Mouse (Mus musculus): ENCODE measurements around the gene Polr2a. TPM values are rescaled to one million over a fixed set of nuclear protein-coding genes. Genes with fewer than 3 reads are reported as not detected.

Polr2a gene
- polyA plus RNA-seq, 1 experiment from 2014 or later: 30.7 TPM

- H3K27ac ChIP-seq (replicated peaks; ENCODE audit: low read depth, low read length): no peak overlapping the region
- H3K9me3 ChIP-seq (ENCODE audit: control insufficient read depth, low read length): no peaks in the 10 kb centered on the region; the same call in 1 of the 2 replicates
- DNase-seq (no peak), ATAC-seq (ENCODE audit: low FRiP score, low TSS enrichment) (no peak)
- peaks cover 8% of the 10 kb centered on the region for H3K4me1 ChIP-seq (ENCODE audit: control insufficient read depth, insufficient read depth, low read length)
- no peak overlapping the region for H3K4me2 ChIP-seq (ENCODE audit: low read length)
- no peak overlapping the region for H3K4me3 ChIP-seq (replicated peaks; ENCODE audit: low read depth, low read length)
- H3K27me3 ChIP-seq (ENCODE audit: control insufficient read depth, insufficient read depth, low read length): no peaks in the 10 kb centered on the region
- H3K9ac ChIP-seq (replicated peaks; ENCODE audit: low read length): 0 out of 2 replicates have a peak overlapping the region, but pooled peaks have one; percentile 27
- no peaks in the 10 kb centered on the region for H3K36me3 ChIP-seq (ENCODE audit: control insufficient read depth, insufficient read depth, low read length)
- 86% methylated on average over 1 of the region's 1 CpGs for WGBS
Measured at GRCm38 (mm10) chr11:69699595-69699994, 58.8 kb downstream of the Polr2a start.

- Histone ChIP-seq H3K4me3 (replicated peaks; ENCODE audit: low read depth, low read length) (no peak overlapping the region), H3K4me1 (ENCODE audit: control insufficient read depth, insufficient read depth, low read length) (peaks cover 8% of the 10 kb centered on the region), H3K27ac (replicated peaks; ENCODE audit: low read depth, low read length) (no peak overlapping the region), H3K4me2 (ENCODE audit: low read length) (no peak overlapping the region), H3K27me3 (ENCODE audit: control insufficient read depth, insufficient read depth, low read length) (no peaks in the 10 kb centered on the region), H3K9ac (replicated peaks; ENCODE audit: low read length) (no peak overlapping the region), H3K9me3 (ENCODE audit: control insufficient read depth, low read length) (no peaks in the 10 kb centered on the region; the same call in 1 of the 2 replicates), H3K36me3 (ENCODE audit: control insufficient read depth, insufficient read depth, low read length) (no peaks in the 10 kb centered on the region)
- no peak for ATAC-seq (ENCODE audit: low FRiP score, low TSS enrichment)
- no peak for DNase-seq
- WGBS: 75% methylated on average over 5 of the region's 5 CpGs
Measured at GRCm38 (mm10) chr11:69698574-69698973, 59.9 kb downstream of the Polr2a start.

- no peaks in the 10 kb centered on the region for H3K27me3 ChIP-seq (ENCODE audit: control insufficient read depth, insufficient read depth, low read length)
- H3K4me2 ChIP-seq (ENCODE audit: low read length): no peak overlapping the region
- H3K4me3 ChIP-seq (replicated peaks; ENCODE audit: low read depth, low read length): no peak overlapping the region
- no peaks in the 10 kb centered on the region; the same call in 1 of the 2 replicates for H3K9me3 ChIP-seq (ENCODE audit: control insufficient read depth, low read length)
- H3K9ac ChIP-seq (replicated peaks; ENCODE audit: low read length): no peak overlapping the region
- DNase-seq: no peak
- ATAC-seq (ENCODE audit: low FRiP score, low TSS enrichment): no peak
- WGBS: 92% methylated on average over 3 of the region's 3 CpGs
- H3K27ac ChIP-seq (replicated peaks; ENCODE audit: low read depth, low read length): no peak overlapping the region
- H3K4me1 ChIP-seq (ENCODE audit: control insufficient read depth, insufficient read depth, low read length): peaks cover 8% of the 10 kb centered on the region
- no peaks in the 10 kb centered on the region for H3K36me3 ChIP-seq (ENCODE audit: control insufficient read depth, insufficient read depth, low read length)
Measured at GRCm38 (mm10) chr11:69697396-69697795, 61.0 kb downstream of the Polr2a start.

- Histone ChIP-seq H3K4me3 (replicated peaks; ENCODE audit: low read depth, low read length) (peak within 1 kb of the TSS; percentile 41), H3K27me3 (ENCODE audit: control insufficient read depth, insufficient read depth, low read length) (no peaks in the 10 kb centered on the region), H3K4me2 (ENCODE audit: low read length) (peak within 1 kb of the TSS; percentile 84), H3K4me1 (ENCODE audit: control insufficient read depth, insufficient read depth, low read length) (peaks cover 8% of the 10 kb centered on the region), H3K36me3 (ENCODE audit: control insufficient read depth, insufficient read depth, low read length) (no peaks in the 10 kb centered on the region), H3K27ac (replicated peaks; ENCODE audit: low read depth, low read length) (no peak within 1 kb of the TSS; the same call in 1 of the 2 replicates), H3K9me3 (ENCODE audit: control insufficient read depth, low read length) (no peaks in the 10 kb centered on the region; the same call in 1 of the 2 replicates), H3K9ac (replicated peaks; ENCODE audit: low read length) (peak within 1 kb of the TSS; percentile 69)
- 2% methylated on average over 41 of the region's 41 CpGs for WGBS
- DNase-seq: peak; percentile 43
- ATAC-seq (ENCODE audit: low FRiP score, low TSS enrichment): no peak
Measured at GRCm38 (mm10) chr11:69695361-69696181, 62.9 kb downstream of the Polr2a start, which contains the start of the genes Tnfsf12 and Tnfsfm13. Gene Tnfsf12, minus strand, starts transcription at chr11:69695849. Gene Tnfsfm13, minus strand, starts transcription at chr11:69696098.

- H3K4me1 ChIP-seq (ENCODE audit: control insufficient read depth, insufficient read depth, low read length): peaks cover 8% of the 10 kb centered on the region
- ATAC-seq (ENCODE audit: low FRiP score, low TSS enrichment) (no peak), DNase-seq (no peak)
- H3K4me2 ChIP-seq (ENCODE audit: low read length): peak overlapping the region; percentile 84
- peak overlapping the region; percentile 41 for H3K4me3 ChIP-seq (replicated peaks; ENCODE audit: low read depth, low read length)
- peak overlapping the region; percentile 69; the same call in 1 of the 2 replicates for H3K9ac ChIP-seq (replicated peaks; ENCODE audit: low read length)
- no peaks in the 10 kb centered on the region for H3K36me3 ChIP-seq (ENCODE audit: control insufficient read depth, insufficient read depth, low read length)
- H3K27me3 ChIP-seq (ENCODE audit: control insufficient read depth, insufficient read depth, low read length): no peaks in the 10 kb centered on the region
- 26% methylated on average over 6 of the region's 6 CpGs for WGBS
- no peaks in the 10 kb centered on the region; the same call in 1 of the 2 replicates for H3K9me3 ChIP-seq (ENCODE audit: control insufficient read depth, low read length)
- no peak overlapping the region for H3K27ac ChIP-seq (replicated peaks; ENCODE audit: low read depth, low read length)
Measured at GRCm38 (mm10) chr11:69695046-69695360, 63.4 kb downstream of the Polr2a start.

GRCm38 (mm10) chr11:69693421-69693965 lies 64.9 kb downstream of the Polr2a start:
- DNase-seq: peak; percentile 31

GRCm38 (mm10) chr11:69692863-69693262 lies 65.6 kb downstream of the Polr2a start:
- Histone ChIP-seq H3K27ac (replicated peaks; ENCODE audit: low read depth, low read length) (no peak overlapping the region), H3K9me3 (ENCODE audit: control insufficient read depth, low read length) (no peaks in the 10 kb centered on the region), H3K4me2 (ENCODE audit: low read length) (no peak overlapping the region), H3K4me1 (ENCODE audit: control insufficient read depth, insufficient read depth, low read length) (peaks cover 8% of the 10 kb centered on the region), H3K27me3 (ENCODE audit: control insufficient read depth, insufficient read depth, low read length) (no peaks in the 10 kb centered on the region), H3K9ac (replicated peaks; ENCODE audit: low read length) (no peak overlapping the region), H3K4me3 (replicated peaks; ENCODE audit: low read depth, low read length) (no peak overlapping the region), H3K36me3 (ENCODE audit: control insufficient read depth, insufficient read depth, low read length) (no peaks in the 10 kb centered on the region)
- ATAC-seq (ENCODE audit: low FRiP score, low TSS enrichment): no peak
- WGBS: 84% methylated on average over 6 of the region's 6 CpGs
- DNase-seq: no peak

More at GRCm38 (mm10) chr11:69693421-69693965, 64.9 kb downstream of the Polr2a start:
- 35% methylated on average over 11 of the region's 11 CpGs for WGBS
- H3K36me3 ChIP-seq (ENCODE audit: control insufficient read depth, insufficient read depth, low read length): no peaks in the 10 kb centered on the region
- no peak overlapping the region for H3K4me2 ChIP-seq (ENCODE audit: low read length)
- H3K4me3 ChIP-seq (replicated peaks; ENCODE audit: low read depth, low read length): no peak overlapping the region
- H3K9ac ChIP-seq (replicated peaks; ENCODE audit: low read length): 0 out of 2 replicates have a peak overlapping the region, but pooled peaks have one; percentile 12
- no peak for ATAC-seq (ENCODE audit: low FRiP score, low TSS enrichment)
- no peak overlapping the region for H3K27ac ChIP-seq (replicated peaks; ENCODE audit: low read depth, low read length)
- H3K9me3 ChIP-seq (ENCODE audit: control insufficient read depth, low read length): no peaks in the 10 kb centered on the region
- no peaks in the 10 kb centered on the region for H3K27me3 ChIP-seq (ENCODE audit: control insufficient read depth, insufficient read depth, low read length)
- H3K4me1 ChIP-seq (ENCODE audit: control insufficient read depth, insufficient read depth, low read length): peaks cover 8% of the 10 kb centered on the region

GRCm38 (mm10) chr11:69692196-69692811 lies 66.1 kb downstream of the Polr2a start:
- no peak overlapping the region for H3K4me3 ChIP-seq (replicated peaks; ENCODE audit: low read depth, low read length)
- ATAC-seq (ENCODE audit: low FRiP score, low TSS enrichment) (no peak), DNase-seq (no peak)
- H3K27me3 ChIP-seq (ENCODE audit: control insufficient read depth, insufficient read depth, low read length): no peaks in the 10 kb centered on the region
- no peak overlapping the region for H3K9ac ChIP-seq (replicated peaks; ENCODE audit: low read length)
- no peak overlapping the region for H3K27ac ChIP-seq (replicated peaks; ENCODE audit: low read depth, low read length)
- WGBS: 85% methylated on average over 9 of the region's 9 CpGs
- peaks cover 8% of the 10 kb centered on the region for H3K4me1 ChIP-seq (ENCODE audit: control insufficient read depth, insufficient read depth, low read length)
- H3K36me3 ChIP-seq (ENCODE audit: control insufficient read depth, insufficient read depth, low read length): no peaks in the 10 kb centered on the region
- H3K4me2 ChIP-seq (ENCODE audit: low read length): no peak overlapping the region
- H3K9me3 ChIP-seq (ENCODE audit: control insufficient read depth, low read length): no peaks in the 10 kb centered on the region

Data from midbrain, embryonic 14.5 days (tissue).